Mouse (Mus musculus) gastrocnemius, postnatal 10 days (tissue): ENCODE measurements around the gene Zbtb44. TPM values are rescaled to one million over a fixed set of nuclear protein-coding genes. Genes with fewer than 3 reads are reported as not detected.

Experiments used
- DNase-seq: peaks from one replicate; pipeline ENCODE4 v3.0.0; 2021; ENCODE audit warnings: mixed read lengths
- total RNA-seq, 2 experiments: library from RNA; stranded (reverse); gene quantifications; 2 replicates each; pipeline ENCODE4 v1.2.3; 2021

Zbtb44 gene
- total RNA-seq, 2 experiments from 2014 or later = 41.4 to 42.8 TPM

- no peak for DNase-seq
These were observed 40.3 kb downstream of the Zbtb44 start for GRCm38 (mm10) chr9:31070706-31071105.

GRCm38 (mm10) chr9:31072256-31072655 is 41.8 kb downstream of the Zbtb44 start:
- no peak for DNase-seq

GRCm38 (mm10) chr9:31073797-31074196 is 43.4 kb downstream of the Zbtb44 start:
- DNase-seq = no peak

GRCm38 (mm10) chr9:31074836-31075235 is 44.4 kb downstream of the Zbtb44 start:
- DNase-seq = no peak

- no peak for DNase-seq
These were observed 50.3 kb downstream of the Zbtb44 start for GRCm38 (mm10) chr9:31080726-31081125.

GRCm38 (mm10) chr9:31082054-31082666 is 51.7 kb downstream of the Zbtb44 start:
- peak; percentile 81 for DNase-seq

- no peak for DNase-seq
These were observed 52.3 kb downstream of the Zbtb44 start for GRCm38 (mm10) chr9:31082771-31083170.

GRCm38 (mm10) chr9:31085556-31085955 is 55.1 kb downstream of the Zbtb44 start:
- DNase-seq = no peak

GRCm38 (mm10) chr9:31086085-31086753 is 55.8 kb downstream of the Zbtb44 start:
- DNase-seq = peak; percentile 79

GRCm38 (mm10) chr9:31086754-31087145 is 56.3 kb downstream of the Zbtb44 start:
- no peak for DNase-seq

- no peak for DNase-seq
These were observed 57.0 kb downstream of the Zbtb44 start for GRCm38 (mm10) chr9:31087466-31087865.

GRCm38 (mm10) chr9:31088116-31088515 is 57.7 kb downstream of the Zbtb44 start:
- DNase-seq = no peak

GRCm38 (mm10) chr9:31088883-31089282 is 58.4 kb downstream of the Zbtb44 start:
- DNase-seq = no peak

GRCm38 (mm10) chr9:31089541-31089940 is 59.1 kb downstream of the Zbtb44 start:
- no peak for DNase-seq

- DNase-seq = no peak
These were observed 59.9 kb downstream of the Zbtb44 start for GRCm38 (mm10) chr9:31090081-31091023.

GRCm38 (mm10) chr9:31091162-31091581 is 60.7 kb downstream of the Zbtb44 start:
- no peak for DNase-seq

- no peak for DNase-seq
These were observed 61.8 kb downstream of the Zbtb44 start for GRCm38 (mm10) chr9:31092111-31092832.

- DNase-seq = no peak
These were observed 62.4 kb downstream of the Zbtb44 start for GRCm38 (mm10) chr9:31092833-31093195.

- no peak for DNase-seq
These were observed 66.9 kb downstream of the Zbtb44 start for GRCm38 (mm10) chr9:31097088-31098082.

- DNase-seq = no peak
These were observed 67.7 kb downstream of the Zbtb44 start for GRCm38 (mm10) chr9:31098118-31098517.

- DNase-seq = no peak
These were observed 78.0 kb downstream of the Zbtb44 start for GRCm38 (mm10) chr9:31108464-31108863.
